Mouse (Mus musculus): Measurements from ENCODE around the gene Fam102b. TPM values are rescaled to one million over a fixed set of nuclear protein-coding genes. Genes with fewer than 3 reads are reported as not detected.
A peak's percentile ranks its signal among the peaks of the same experiment; 100 is the strongest.

Fam102b gene
- polyA plus RNA-seq, 2 experiments: 1.3 to 2.0 TPM

DNA sequence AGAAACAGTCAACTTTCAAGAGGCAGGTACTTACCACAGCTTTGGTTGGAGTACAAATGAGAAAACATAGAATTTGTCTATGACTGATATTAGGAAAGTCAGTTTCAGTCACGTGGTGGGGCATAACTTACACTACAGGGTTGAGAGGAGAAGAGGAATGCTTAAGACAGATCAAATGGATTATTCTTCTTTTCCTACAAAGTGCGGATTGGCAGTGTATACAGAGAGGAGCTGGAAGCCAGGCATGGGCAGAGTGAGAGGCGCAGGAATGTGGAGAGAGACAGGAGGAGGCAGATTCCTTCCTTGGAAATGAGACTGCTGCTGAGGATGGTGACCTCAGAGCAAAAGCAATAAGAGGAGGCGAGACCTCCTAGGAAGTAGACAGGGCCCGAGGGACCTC is 9.1 kb downstream of the Fam102b start:
- Histone ChIP-seq H3K27me3 (ENCODE audit: control insufficient read depth, insufficient read depth, low read length) (no peaks in the 10 kb centered on the region), H3K27ac (no peak overlapping the region), H3K4me3 (ENCODE audit: insufficient read depth in 1 of 2, low read depth in 2 of 2, low read length in 2 of 2) (no peak overlapping the region), H3K9me3 (ENCODE audit: control insufficient read depth, low read length) (no peaks in the 10 kb centered on the region), H3K4me1 (replicated peaks; ENCODE audit: control insufficient read depth in 2 of 2, insufficient read depth in 2 of 2, low read length in 1 of 2) (no peaks in the 10 kb centered on the region), H3K4me2 (ENCODE audit: low read depth) (no peak overlapping the region), H3K36me3 (replicated peaks; ENCODE audit: control insufficient read depth, insufficient read depth, low read depth) (no peaks in the 10 kb centered on the region), H3K9ac (replicated peaks) (no peak overlapping the region)
- DNase-seq (ENCODE audit: low read depth in 3 of 3, low spot score in 3 of 3): no peak
- ATAC-seq (ENCODE audit: insufficient read depth): no peak
- no peak for TF ChIP-seq EP300 (IDR thresholded peaks at IDR 0.05; ENCODE audit: low read depth)
- WGBS (ENCODE audit: insufficient replicate concordance): 69% methylated on average over 5 of the region's 5 CpGs

DNA sequence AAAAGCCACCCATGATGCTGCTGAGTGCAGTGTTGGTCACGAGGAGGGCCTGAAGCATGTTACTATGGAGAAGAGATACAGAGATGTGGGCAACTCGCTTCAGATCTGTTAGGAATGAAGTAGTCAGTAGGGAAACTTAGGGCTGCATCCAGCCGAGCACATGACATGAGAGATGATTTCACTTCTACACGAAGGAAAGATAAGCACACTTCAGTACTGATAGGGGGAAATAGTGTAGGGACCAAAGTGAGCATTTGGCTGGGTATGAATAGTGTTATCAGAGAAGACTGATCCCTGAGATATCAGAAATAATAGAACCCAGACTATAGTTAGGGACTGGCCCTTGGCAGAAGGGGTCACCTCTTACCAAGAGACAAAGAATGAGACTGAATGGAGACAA is 14.8 kb downstream of the Fam102b start:
- no peak for DNase-seq (ENCODE audit: low read depth in 3 of 3, low spot score in 3 of 3)
- Histone ChIP-seq H3K4me3 (ENCODE audit: insufficient read depth in 1 of 2, low read depth in 2 of 2, low read length in 2 of 2) (no peak overlapping the region), H3K27me3 (ENCODE audit: control insufficient read depth, insufficient read depth, low read length) (no peaks in the 10 kb centered on the region), H3K4me2 (ENCODE audit: low read depth) (no peak overlapping the region), H3K9ac (replicated peaks) (no peak overlapping the region), H3K9me3 (ENCODE audit: control insufficient read depth, low read length) (no peaks in the 10 kb centered on the region), H3K36me3 (replicated peaks; ENCODE audit: control insufficient read depth, insufficient read depth, low read depth) (no peaks in the 10 kb centered on the region), H3K4me1 (replicated peaks; ENCODE audit: control insufficient read depth in 2 of 2, insufficient read depth in 2 of 2, low read length in 1 of 2) (0 out of 4 replicates have a peak, but pooled peaks cover 0 to 1% of the 10 kb centered on the region in 2 experiments), H3K27ac (no peak overlapping the region)
- TF ChIP-seq CTCF (IDR thresholded peaks at IDR 0.05; ENCODE audit: low read depth) (no peak), EP300 (IDR thresholded peaks at IDR 0.05; ENCODE audit: low read depth) (no peak)
- ATAC-seq (ENCODE audit: insufficient read depth): no peak
- WGBS (ENCODE audit: insufficient replicate concordance): 40% methylated on average over 4 of the region's 4 CpGs

DNA sequence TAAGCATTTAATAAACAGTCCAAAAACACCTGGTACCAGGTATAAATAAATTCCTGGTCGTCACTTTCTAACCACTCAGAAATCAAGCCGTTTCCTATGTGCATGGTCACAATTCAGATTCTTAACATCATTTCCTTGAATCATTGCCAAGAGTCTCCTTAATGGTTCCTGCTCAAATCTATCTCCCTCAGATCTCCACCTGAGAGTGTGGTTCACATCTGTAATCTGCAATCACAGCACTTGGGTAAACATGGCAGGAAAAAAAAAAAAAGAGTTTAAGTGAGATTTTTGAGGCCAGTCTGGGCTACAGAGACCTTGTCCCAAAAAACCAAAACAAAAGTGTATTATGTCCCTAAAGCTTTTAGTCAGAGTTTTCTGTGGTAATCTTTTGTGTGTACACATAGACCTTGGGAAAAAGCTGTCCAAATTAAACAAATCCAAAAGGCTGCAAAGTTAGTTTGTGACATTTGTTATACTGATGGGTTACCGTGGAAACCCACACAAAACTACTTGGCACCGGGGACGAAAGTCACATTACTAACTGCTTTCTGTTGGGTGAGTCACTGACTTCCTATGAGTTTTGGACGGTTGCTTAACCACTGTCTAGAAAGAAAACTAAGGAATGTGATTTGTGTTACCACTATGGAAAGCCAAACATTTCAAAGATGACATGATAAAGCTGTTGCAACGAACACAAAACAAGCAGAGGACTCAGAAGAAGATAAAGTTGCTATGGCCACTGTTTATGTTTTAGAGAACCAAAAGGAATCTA is 16.7 kb downstream of the Fam102b start:
- Histone ChIP-seq H3K27ac (no peak overlapping the region), H3K36me3 (replicated peaks; ENCODE audit: control insufficient read depth, insufficient read depth, low read depth) (no peaks in the 10 kb centered on the region), H3K4me1 (replicated peaks; ENCODE audit: control insufficient read depth in 2 of 2, insufficient read depth in 2 of 2, low read length in 1 of 2) (0 out of 4 replicates have a peak, but pooled peaks cover 0 to 1% of the 10 kb centered on the region in 2 experiments), H3K9ac (replicated peaks) (no peak overlapping the region), H3K4me3 (ENCODE audit: insufficient read depth in 1 of 2, low read depth in 2 of 2, low read length in 2 of 2) (no peak overlapping the region), H3K27me3 (ENCODE audit: control insufficient read depth, insufficient read depth, low read length) (no peaks in the 10 kb centered on the region), H3K9me3 (ENCODE audit: control insufficient read depth, low read length) (no peaks in the 10 kb centered on the region), H3K4me2 (ENCODE audit: low read depth) (no peak overlapping the region)
- no peak for TF ChIP-seq CTCF (IDR thresholded peaks at IDR 0.05; ENCODE audit: low read depth)
- no peak for TF ChIP-seq EP300 (IDR thresholded peaks at IDR 0.05; ENCODE audit: low read depth)
- DNase-seq (ENCODE audit: low read depth in 3 of 3, low spot score in 3 of 3): peak in 1 of 3 experiments; percentile 24
- ATAC-seq (ENCODE audit: insufficient read depth): no peak
- 38% methylated on average over 7 of the region's 7 CpGs for WGBS (ENCODE audit: insufficient replicate concordance)

DNA sequence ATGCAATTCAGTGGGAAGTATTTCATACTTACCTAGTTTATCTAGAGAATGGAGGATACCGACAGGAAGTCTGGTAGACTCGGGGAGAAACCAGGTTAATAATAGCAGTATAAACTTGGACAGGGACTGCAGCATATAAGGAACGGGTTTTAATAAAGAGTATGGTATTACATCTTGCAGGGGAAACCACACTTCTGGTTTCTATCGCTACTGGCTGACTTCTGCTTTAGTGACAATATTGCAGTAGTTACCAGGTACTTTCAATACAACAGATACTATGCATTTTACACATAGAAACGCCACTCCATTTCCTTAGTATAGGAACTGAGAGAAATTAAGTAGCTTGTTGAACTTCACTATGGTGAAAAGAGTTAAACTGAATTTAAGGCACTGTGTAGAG is 19.2 kb downstream of the Fam102b start:
- Histone ChIP-seq H3K9me3 (ENCODE audit: control insufficient read depth, low read length) (no peaks in the 10 kb centered on the region), H3K4me3 (ENCODE audit: insufficient read depth in 1 of 2, low read depth in 2 of 2, low read length in 2 of 2) (no peak overlapping the region), H3K4me1 (replicated peaks; ENCODE audit: control insufficient read depth in 2 of 2, insufficient read depth in 2 of 2, low read length in 1 of 2) (0 out of 4 replicates have a peak, but pooled peaks cover 0 to 1% of the 10 kb centered on the region in 2 experiments), H3K27me3 (ENCODE audit: control insufficient read depth, insufficient read depth, low read length) (no peaks in the 10 kb centered on the region), H3K27ac (no peak overlapping the region), H3K4me2 (ENCODE audit: low read depth) (no peak overlapping the region), H3K36me3 (replicated peaks; ENCODE audit: control insufficient read depth, insufficient read depth, low read depth) (no peaks in the 10 kb centered on the region), H3K9ac (replicated peaks) (no peak overlapping the region)
- ATAC-seq (ENCODE audit: insufficient read depth): no peak
- no peak for TF ChIP-seq CTCF (IDR thresholded peaks at IDR 0.05; ENCODE audit: low read depth)
- TF ChIP-seq EP300 (IDR thresholded peaks at IDR 0.05; ENCODE audit: low read depth): no peak
- DNase-seq (ENCODE audit: low read depth in 3 of 3, low spot score in 3 of 3): no peak
- WGBS (ENCODE audit: insufficient replicate concordance): 41% methylated on average over 5 of the region's 5 CpGs

DNA sequence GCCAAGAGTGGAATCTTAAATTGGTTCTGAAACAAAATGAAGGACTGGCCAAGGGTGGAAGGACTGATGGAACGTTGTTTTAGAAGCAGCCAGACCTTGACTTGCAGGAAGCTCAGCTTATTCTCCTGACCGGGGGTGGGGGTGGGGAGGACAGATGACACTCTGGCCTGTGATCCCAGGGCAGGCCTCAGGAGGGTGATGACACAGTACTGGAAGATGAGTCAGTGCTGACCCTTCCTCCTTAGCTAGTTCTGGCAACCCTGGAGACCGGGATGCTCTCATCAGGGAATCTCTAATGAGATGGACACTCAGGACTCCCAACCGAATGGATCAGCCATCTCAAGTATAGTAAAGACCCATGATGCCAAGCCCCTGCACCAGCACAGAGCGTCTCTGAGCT is 21.6 kb downstream of the Fam102b start:
- DNase-seq (ENCODE audit: low read depth in 3 of 3, low spot score in 3 of 3) (no peak), ATAC-seq (ENCODE audit: insufficient read depth) (no peak)
- H3K27ac ChIP-seq: no peak overlapping the region
- H3K4me1 ChIP-seq (replicated peaks; ENCODE audit: control insufficient read depth in 2 of 2, insufficient read depth in 2 of 2, low read length in 1 of 2): no peaks in the 10 kb centered on the region
- H3K36me3 ChIP-seq (replicated peaks; ENCODE audit: control insufficient read depth, insufficient read depth, low read depth): no peaks in the 10 kb centered on the region
- 60% methylated on average over 5 of the region's 5 CpGs for WGBS (ENCODE audit: insufficient replicate concordance)
- H3K27me3 ChIP-seq (ENCODE audit: control insufficient read depth, insufficient read depth, low read length): no peaks in the 10 kb centered on the region
- no peak overlapping the region for H3K4me3 ChIP-seq (ENCODE audit: insufficient read depth in 1 of 2, low read depth in 2 of 2, low read length in 2 of 2)
- no peak overlapping the region for H3K9ac ChIP-seq (replicated peaks)
- H3K4me2 ChIP-seq (ENCODE audit: low read depth): no peak overlapping the region
- TF ChIP-seq CTCF (IDR thresholded peaks at IDR 0.05; ENCODE audit: low read depth) (no peak), EP300 (IDR thresholded peaks at IDR 0.05; ENCODE audit: low read depth) (no peak)
- H3K9me3 ChIP-seq (ENCODE audit: control insufficient read depth, low read length): no peaks in the 10 kb centered on the region

All from liver, embryonic 14.5 days (tissue).